Mouse (Mus musculus) neural tube, embryonic 14.5 days (tissue): ENCODE data around the gene Slx1b. TPM values are rescaled to one million over a fixed set of nuclear protein-coding genes. Genes with fewer than 3 reads are reported as not detected.

ENCODE experiments used
- ATAC-seq: fragments of 200-750 bp; cut with Nextera tagmentation; 2 replicates; pipeline ENCODE4 v1.8.0; 2017; ENCODE audit warnings: low read depth, mild to moderate bottlenecking, moderate TSS enrichment, moderate library complexity
- H3K27ac ChIP-seq: fragments of 300-500 bp; sonication (generic); 2 replicates; pipeline ENCODE4 v1.5.1; 2014; ENCODE audit warnings: low read depth, mild to moderate bottlenecking, control low read depth, low read length, moderate library complexity, mixed read lengths
- H3K27me3 ChIP-seq: fragments of 300-500 bp; sonication (generic); 2 replicates; pipeline ENCODE4 v1.6.1; 2014; ENCODE audit warnings: low read length; ENCODE audit not compliant: control insufficient read depth, insufficient read depth
- H3K36me3 ChIP-seq: fragments of 300-500 bp; sonication (generic); 2 replicates; pipeline ENCODE4 v1.6.1; 2014; ENCODE audit warnings: low read length, mixed read lengths; ENCODE audit not compliant: control insufficient read depth, insufficient read depth
- H3K4me1 ChIP-seq: fragments of 300-500 bp; sonication (generic); 2 replicates; pipeline ENCODE4 v1.6.1; 2014; ENCODE audit warnings: low read length; ENCODE audit not compliant: control insufficient read depth, insufficient read depth
- H3K4me2 ChIP-seq: fragments of 300-500 bp; sonication (generic); 2 replicates; pipeline ENCODE4 v1.6.1; 2014; ENCODE audit warnings: mild to moderate bottlenecking, low read depth, low read length, control low read depth
- H3K4me3 ChIP-seq: fragments of 300-500 bp; sonication (generic); 2 replicates; pipeline ENCODE4 v1.5.1; 2014; ENCODE audit warnings: low read depth, low read length, control low read depth, mixed read lengths
- H3K9ac ChIP-seq: fragments of 300-500 bp; sonication (generic); replicated peaks from 2 replicates; pipeline ENCODE4 v1.6.1; 2014; ENCODE audit warnings: low read depth, mild to moderate bottlenecking, control low read depth, low read length, mixed read lengths
- H3K9me3 ChIP-seq: fragments of 300-500 bp; sonication (generic); 2 replicates; pipeline ENCODE4 v1.6.1; 2016; ENCODE audit warnings: low read length; ENCODE audit not compliant: control insufficient read depth
- WGBS: fragments of 180-500 bp; shearing (Covaris S2); extraction: QIAGEN DNeasy Blood & Tissue Kit; methylation state at CpG from one replicate; pipeline ENCODE4 v1.1.7; 2014; 5-methylcytosine and 5-hydroxymethylcytosine counted together
- polyA plus RNA-seq: library from polyadenylated mRNA; unstranded; fragments of >200 nt; fragmentation: Nextera tagmentation; extraction: Ambion mirVana; gene quantifications from 2 replicates; pipeline ENCODE4 v1.2.1, GENCODE M21; 2014

Slx1b gene
- polyA plus RNA-seq, 1 experiment from 2014 or later = 11.2 TPM

DNA sequence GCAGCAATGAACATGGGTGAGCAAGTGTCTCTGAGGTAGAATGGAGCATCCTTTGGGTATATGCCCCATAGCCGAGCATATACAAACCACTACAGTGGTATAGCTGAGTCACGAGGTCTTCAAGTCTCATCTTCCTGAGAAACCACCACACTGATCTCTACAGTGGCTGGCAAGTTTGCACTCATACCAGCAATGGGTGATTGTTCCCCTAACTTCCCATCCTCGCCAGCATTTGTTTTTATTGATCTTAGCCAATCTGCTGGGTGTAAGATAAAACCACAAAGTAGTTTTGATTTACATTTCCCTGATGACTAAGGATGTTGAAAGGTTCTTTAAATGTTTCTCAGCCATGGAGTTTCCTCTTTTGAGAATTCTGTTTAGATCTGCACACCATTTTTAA, 29.5 kb upstream of the Slx1b start:
- Histone ChIP-seq H3K36me3 (no peaks in the 10 kb centered on the region), H3K4me2 (no peak overlapping the region), H3K4me1 (no peaks in the 10 kb centered on the region), H3K27ac (no peak overlapping the region), H3K9me3 (no peaks in the 10 kb centered on the region), H3K9ac (no peak overlapping the region), H3K27me3 (no peaks in the 10 kb centered on the region), H3K4me3 (no peak overlapping the region)
- no peak for ATAC-seq
- 84% methylated on average over 3 of the region's 3 CpGs for WGBS

DNA sequence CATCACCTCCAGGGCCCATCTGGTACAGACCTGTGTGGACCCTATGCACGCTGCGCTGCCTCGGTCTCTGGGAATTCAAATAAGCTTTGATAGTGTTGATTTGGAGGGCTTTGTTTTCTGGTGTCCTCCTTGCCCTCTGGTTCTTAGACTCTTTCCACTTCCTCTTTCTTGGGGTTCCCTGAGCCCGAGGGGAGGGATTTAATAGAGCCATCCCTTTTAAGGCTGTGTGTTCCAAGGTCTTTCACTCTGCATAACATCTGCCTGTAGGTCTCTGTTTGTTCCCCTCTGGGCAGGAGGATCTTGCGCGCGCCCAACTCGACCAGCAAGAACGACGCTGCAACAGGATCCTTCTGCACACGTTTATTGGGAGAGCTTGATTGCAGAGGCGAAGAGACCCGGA, 26.1 kb upstream of the Slx1b start:
- no peak overlapping the region for H3K4me3 ChIP-seq
- H3K27ac ChIP-seq = no peak overlapping the region
- no peak overlapping the region for H3K9ac ChIP-seq
- ATAC-seq = no peak
- no peaks in the 10 kb centered on the region for H3K36me3 ChIP-seq
- no peaks in the 10 kb centered on the region for H3K27me3 ChIP-seq
- H3K4me1 ChIP-seq = no peaks in the 10 kb centered on the region
- no peak overlapping the region for H3K4me2 ChIP-seq
- WGBS = 93% methylated on average over 13 of the region's 13 CpGs
- no peaks in the 10 kb centered on the region for H3K9me3 ChIP-seq

DNA sequence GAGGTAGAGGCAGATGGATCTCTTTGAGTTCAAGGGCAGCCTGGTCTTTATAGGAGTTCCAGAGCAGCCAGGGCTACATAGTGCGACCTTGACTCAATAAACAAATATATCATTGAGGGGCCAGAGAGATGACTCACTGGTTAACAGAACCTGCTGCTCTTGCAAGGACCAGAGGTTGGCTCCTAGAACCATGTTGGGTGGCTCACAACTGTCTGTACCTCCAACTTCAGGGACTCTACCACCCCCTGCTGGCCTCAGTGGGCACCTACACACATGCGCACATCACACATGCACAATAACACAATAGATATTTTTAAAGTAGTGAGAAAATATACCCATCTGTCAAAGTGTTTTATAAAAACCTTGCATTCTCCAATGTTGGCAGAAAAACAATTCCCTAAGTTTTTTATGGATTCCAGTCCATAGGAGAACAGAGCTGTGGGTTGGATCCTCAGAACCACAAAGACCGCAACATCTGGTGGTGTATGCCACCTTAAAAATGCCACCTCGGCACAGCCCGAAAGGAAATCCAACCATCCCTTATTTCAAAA, 23.3 kb upstream of the Slx1b start:
- Histone ChIP-seq H3K36me3 (no peaks in the 10 kb centered on the region), H3K4me3 (no peak overlapping the region), H3K9ac (no peak overlapping the region), H3K9me3 (no peaks in the 10 kb centered on the region), H3K27ac (no peak overlapping the region), H3K4me2 (no peak overlapping the region), H3K27me3 (no peaks in the 10 kb centered on the region), H3K4me1 (no peaks in the 10 kb centered on the region)
- 93% methylated on average over 5 of the region's 5 CpGs for WGBS
- ATAC-seq = no peak

DNA sequence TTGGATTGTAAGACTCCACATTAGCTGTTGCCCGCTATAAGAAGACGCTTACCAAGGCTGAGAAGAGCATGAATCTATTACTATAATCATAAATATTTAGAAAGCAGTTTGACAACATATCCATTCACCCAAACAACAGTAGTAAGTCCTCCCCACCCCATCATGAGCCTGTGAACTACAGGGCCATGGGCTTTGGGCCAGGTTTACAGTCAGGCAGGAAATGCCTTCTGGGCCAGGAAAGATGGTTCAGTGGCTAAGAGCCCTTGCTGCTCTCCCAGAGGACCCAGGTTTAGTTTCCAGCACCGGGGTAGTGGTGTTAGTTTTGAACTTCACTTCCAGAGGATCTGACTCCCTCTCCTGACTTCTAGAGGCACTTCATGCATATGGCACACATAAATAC, 22.0 kb upstream of the Slx1b start:
- Histone ChIP-seq H3K36me3 (no peaks in the 10 kb centered on the region), H3K4me1 (no peaks in the 10 kb centered on the region), H3K9me3 (no peaks in the 10 kb centered on the region), H3K27me3 (no peaks in the 10 kb centered on the region), H3K4me3 (no peak overlapping the region), H3K9ac (no peak overlapping the region), H3K27ac (no peak overlapping the region), H3K4me2 (no peak overlapping the region)
- WGBS = 95% methylated on average over 3 of the region's 3 CpGs
- no peak for ATAC-seq

DNA sequence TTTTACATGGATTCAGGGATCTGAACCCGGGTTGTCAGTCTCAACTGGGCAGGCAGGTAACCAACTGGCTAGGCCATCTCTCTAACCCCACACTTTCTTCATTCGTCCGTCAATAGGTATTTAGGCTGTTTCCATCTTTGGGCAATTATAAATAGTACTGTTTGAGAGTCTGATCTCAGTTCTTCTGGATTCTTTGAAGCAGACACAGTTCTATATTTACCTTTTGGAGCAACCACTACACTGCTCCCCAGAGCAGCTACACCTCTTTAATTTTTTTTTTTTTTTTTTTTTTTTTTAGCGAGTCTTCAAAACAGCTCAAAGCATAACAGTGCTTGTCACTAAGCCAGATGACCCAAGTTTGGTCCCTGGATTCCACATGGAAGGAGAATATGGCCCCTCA, 20.1 kb upstream of the Slx1b start:
- H3K4me2 ChIP-seq = no peak overlapping the region
- H3K9me3 ChIP-seq = no peaks in the 10 kb centered on the region
- H3K36me3 ChIP-seq = no peaks in the 10 kb centered on the region
- H3K4me3 ChIP-seq = no peak overlapping the region
- no peak overlapping the region for H3K27ac ChIP-seq
- no peak overlapping the region for H3K9ac ChIP-seq
- 81% methylated on average over 4 of the region's 4 CpGs for WGBS
- no peaks in the 10 kb centered on the region for H3K27me3 ChIP-seq
- no peak for ATAC-seq
- H3K4me1 ChIP-seq = no peaks in the 10 kb centered on the region

DNA sequence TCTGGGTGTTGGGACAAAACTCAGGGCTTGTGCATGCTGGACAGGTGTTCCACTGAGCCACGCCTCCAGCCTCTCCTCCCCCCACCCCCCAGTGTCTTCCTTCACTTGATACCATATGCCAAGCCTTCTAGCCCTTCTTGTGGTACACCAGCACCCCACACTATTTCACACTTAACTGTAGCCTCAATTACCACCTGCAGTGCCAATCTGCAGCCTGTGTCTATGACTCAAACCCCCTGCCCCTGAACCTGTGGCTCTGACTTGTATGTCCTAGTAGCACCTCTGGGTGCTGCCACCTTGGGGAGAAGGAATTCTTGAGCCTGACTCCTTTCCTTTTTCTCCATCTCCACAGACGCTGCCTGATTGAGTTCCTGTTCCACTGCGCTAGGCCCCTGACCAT, 16.3 kb upstream of the Slx1b start:
- no peak for ATAC-seq
- Histone ChIP-seq H3K9ac (no peak overlapping the region), H3K4me3 (no peak overlapping the region), H3K4me2 (no peak overlapping the region), H3K4me1 (no peaks in the 10 kb centered on the region), H3K27me3 (no peaks in the 10 kb centered on the region), H3K36me3 (no peaks in the 10 kb centered on the region), H3K9me3 (no peaks in the 10 kb centered on the region), H3K27ac (no peak overlapping the region)
- 88% methylated on average over 3 of the region's 3 CpGs for WGBS

DNA sequence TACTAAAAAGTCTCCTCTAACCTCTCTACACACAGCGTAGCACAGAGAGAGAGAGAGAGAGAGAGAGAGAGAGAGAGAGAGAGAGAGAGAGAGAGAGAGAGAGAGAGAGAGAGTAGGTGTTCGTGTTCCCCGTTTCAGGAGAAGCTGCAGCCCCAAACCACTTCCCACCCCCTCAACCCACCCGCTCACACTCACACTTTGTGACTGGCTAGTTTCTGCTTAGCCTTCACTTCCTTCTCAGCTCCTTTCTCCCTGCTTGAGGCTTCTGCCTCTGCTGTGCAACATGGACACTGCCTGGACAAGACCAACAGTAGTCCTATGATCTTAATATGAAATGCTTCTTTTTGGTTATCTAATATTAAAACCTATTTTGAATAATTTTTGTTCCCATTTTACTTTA, 14.7 kb upstream of the Slx1b start:
- Histone ChIP-seq H3K9me3 (no peaks in the 10 kb centered on the region), H3K4me1 (no peaks in the 10 kb centered on the region), H3K4me2 (no peak overlapping the region), H3K27me3 (no peaks in the 10 kb centered on the region), H3K27ac (no peak overlapping the region), H3K9ac (no peak overlapping the region), H3K4me3 (no peak overlapping the region), H3K36me3 (no peaks in the 10 kb centered on the region)
- ATAC-seq = no peak
- 83% methylated on average over 3 of the region's 4 CpGs for WGBS

DNA sequence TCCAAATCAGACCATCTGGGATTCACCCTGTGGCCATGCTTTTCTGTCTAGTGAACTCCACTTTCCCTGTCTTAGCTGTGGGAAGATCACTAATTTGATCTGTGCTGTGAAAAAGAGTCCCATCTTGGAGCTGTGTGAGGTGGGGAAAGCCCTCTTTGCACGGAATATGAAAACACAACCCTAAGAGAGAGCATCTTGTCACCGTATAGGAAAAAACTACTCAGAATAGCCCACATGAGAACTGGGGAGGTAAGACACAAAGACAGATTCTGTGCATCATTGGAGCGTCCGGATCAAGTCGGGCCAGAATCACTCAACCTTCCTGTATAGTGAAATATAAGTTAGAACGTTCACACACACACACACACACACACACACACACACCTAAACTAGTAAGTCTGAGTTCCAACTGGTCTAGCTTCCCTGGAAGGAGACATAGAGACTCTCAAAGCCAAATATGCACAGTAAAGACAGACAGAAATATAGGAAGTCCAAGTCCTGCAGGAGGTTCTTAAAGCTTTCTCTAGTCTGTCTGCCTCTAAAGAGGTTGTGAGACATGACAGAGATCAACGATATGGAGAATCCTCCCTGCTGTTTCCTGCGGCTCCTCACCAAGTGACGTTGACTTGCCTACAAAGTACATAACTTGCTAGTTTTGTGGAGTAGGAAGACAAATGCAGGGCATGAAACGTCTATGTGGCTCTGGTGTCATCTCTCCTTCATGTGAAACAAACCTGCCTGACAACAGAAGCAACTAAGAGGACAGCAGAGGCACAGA, 12.8 kb upstream of the Slx1b start:
- no peak for ATAC-seq
- Histone ChIP-seq H3K27ac (no peak overlapping the region), H3K4me3 (no peak overlapping the region), H3K36me3 (no peaks in the 10 kb centered on the region), H3K9me3 (no peaks in the 10 kb centered on the region), H3K4me2 (no peak overlapping the region), H3K4me1 (peaks cover 4% of the 10 kb centered on the region; the same call in 1 of the 2 replicates), H3K9ac (no peak overlapping the region), H3K27me3 (no peaks in the 10 kb centered on the region)
- 84% methylated on average over 10 of the region's 10 CpGs for WGBS

DNA sequence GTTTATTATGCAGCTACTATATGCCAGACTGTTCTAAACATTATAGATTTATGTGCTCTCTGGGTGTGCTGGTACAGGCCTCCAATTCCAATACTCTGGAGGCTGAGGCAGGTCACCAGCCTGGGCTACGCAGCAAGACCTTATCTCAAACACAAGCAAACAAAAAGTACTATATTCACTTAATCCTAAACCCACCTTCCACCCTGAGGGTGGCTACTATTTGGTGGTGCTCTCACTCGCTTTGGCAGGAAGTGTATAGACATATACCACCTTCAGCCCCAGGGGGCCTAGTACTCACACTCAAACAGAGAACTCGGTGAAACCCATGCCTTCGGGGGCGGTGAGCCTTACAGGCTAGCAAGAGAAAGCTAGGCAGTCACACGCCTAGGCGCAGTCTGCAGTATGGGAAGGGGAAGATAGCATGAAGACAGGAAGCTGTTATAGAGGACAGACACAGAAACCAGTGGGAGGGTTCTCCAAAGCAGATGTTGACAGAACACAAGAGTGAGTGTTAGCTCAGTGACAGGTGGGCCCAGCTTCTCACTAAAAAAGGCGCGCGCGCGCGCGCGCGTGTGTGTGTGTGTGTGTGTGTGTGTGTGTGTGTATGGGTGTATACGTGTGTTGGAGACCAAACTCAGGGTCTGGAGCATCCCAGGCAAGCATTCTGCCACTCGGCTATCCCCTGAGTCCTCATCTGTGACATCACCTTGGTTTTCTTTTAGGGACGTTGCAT, 12.0 kb upstream of the Slx1b start, which contains the start of gene Coro1a:
TSS of gene Coro1a (minus strand) at position 346 of the 733 bp plus-strand sequence.
- Histone ChIP-seq H3K36me3 (no peaks in the 10 kb centered on the region), H3K4me2 (no peak within 1 kb of the TSS), H3K4me3 (no peak within 1 kb of the TSS), H3K27me3 (no peaks in the 10 kb centered on the region), H3K4me1 (peaks cover 12% of the 10 kb centered on the region; the same call in 1 of the 2 replicates), H3K9me3 (no peaks in the 10 kb centered on the region), H3K27ac (no peak within 1 kb of the TSS), H3K9ac (no peak within 1 kb of the TSS)
- no peak for ATAC-seq
- 91% methylated on average over 19 of the region's 19 CpGs for WGBS
